Mouse (Mus musculus) layer of hippocampus, adult 8-10 months (tissue): Measurements from ENCODE around the gene Rcor2. TPM values are rescaled to one million over a fixed set of nuclear protein-coding genes. Genes with fewer than 3 reads are reported as not detected.
A peak's percentile ranks its signal among the peaks of the same experiment; 100 is the strongest.

Source experiments
- DNase-seq, 2 experiments: peaks; one replicate each; pipeline ENCODE4 v3.0.0; 2022; ENCODE audit warnings: low spot score in 2 of 2
- total RNA-seq, 4 experiments: library from RNA; stranded (reverse); gene quantifications; 2 replicates each; pipeline ENCODE4 v1.2.4; 2022

Gene Rcor2
- total RNA-seq, result 10 to 100 TPM; 12.7 to 17.0 (median 14.6) TPM

- DNase-seq, result peak in 1 of 2 experiments; percentile 50
Observed at GRCm38 (mm10) chr19:7267091-7267741, at the start of gene Rcor2. TSS of gene Rcor2 (plus strand) at chr19:7267325.

GRCm38 (mm10) chr19:7217926-7218267 lies 49.2 kb upstream of the Rcor2 start:
- DNase-seq, result no peak

GRCm38 (mm10) chr19:7218753-7219152 lies 48.4 kb upstream of the Rcor2 start:
- DNase-seq, result no peak

- DNase-seq, result no peak
Observed at GRCm38 (mm10) chr19:7222196-7222595, 44.9 kb upstream of the Rcor2 start.

- no peak for DNase-seq
Observed at GRCm38 (mm10) chr19:7223488-7223887, 43.6 kb upstream of the Rcor2 start.

GRCm38 (mm10) chr19:7224253-7224652 lies 42.9 kb upstream of the Rcor2 start:
- DNase-seq, result no peak

- DNase-seq, result no peak
Observed at GRCm38 (mm10) chr19:7225096-7225690, 41.9 kb upstream of the Rcor2 start.

GRCm38 (mm10) chr19:7226511-7226914 lies 40.6 kb upstream of the Rcor2 start:
- DNase-seq, result no peak

- peak; percentile 79 to 82 for DNase-seq
Observed at GRCm38 (mm10) chr19:7234537-7235221, 32.4 kb upstream of the Rcor2 start.

GRCm38 (mm10) chr19:7235461-7235860 lies 31.7 kb upstream of the Rcor2 start:
- DNase-seq, result no peak

- no peak for DNase-seq
Observed at GRCm38 (mm10) chr19:7236011-7236410, 31.1 kb upstream of the Rcor2 start.

GRCm38 (mm10) chr19:7236742-7237141 lies 30.4 kb upstream of the Rcor2 start:
- DNase-seq, result no peak

GRCm38 (mm10) chr19:7239574-7239973 lies 27.6 kb upstream of the Rcor2 start:
- no peak for DNase-seq

GRCm38 (mm10) chr19:7240291-7240690 lies 26.8 kb upstream of the Rcor2 start:
- no peak for DNase-seq

GRCm38 (mm10) chr19:7240782-7241690 lies 26.1 kb upstream of the Rcor2 start, which contains the start of gene Naa40:
TSS of gene Naa40 (minus strand) at chr19:7241183.
- peak; percentile 89 to 90 for DNase-seq

GRCm38 (mm10) chr19:7246021-7246420 lies 21.1 kb upstream of the Rcor2 start:
- DNase-seq, result no peak

GRCm38 (mm10) chr19:7257881-7258280 lies 9.2 kb upstream of the Rcor2 start:
- DNase-seq, result no peak

- DNase-seq, result no peak
Observed at GRCm38 (mm10) chr19:7261476-7261875, 5.6 kb upstream of the Rcor2 start.

- DNase-seq, result no peak
Observed at GRCm38 (mm10) chr19:7261964-7262363, 5.2 kb upstream of the Rcor2 start.

GRCm38 (mm10) chr19:7262592-7262991 lies 4.5 kb upstream of the Rcor2 start:
- no peak for DNase-seq

GRCm38 (mm10) chr19:7264088-7264765 lies 2.9 kb upstream of the Rcor2 start:
- DNase-seq, result peak in 1 of 2 experiments; percentile 62
